Mouse (Mus musculus): ENCODE results near the gene Susd1.

The Susd1 gene

DNA sequence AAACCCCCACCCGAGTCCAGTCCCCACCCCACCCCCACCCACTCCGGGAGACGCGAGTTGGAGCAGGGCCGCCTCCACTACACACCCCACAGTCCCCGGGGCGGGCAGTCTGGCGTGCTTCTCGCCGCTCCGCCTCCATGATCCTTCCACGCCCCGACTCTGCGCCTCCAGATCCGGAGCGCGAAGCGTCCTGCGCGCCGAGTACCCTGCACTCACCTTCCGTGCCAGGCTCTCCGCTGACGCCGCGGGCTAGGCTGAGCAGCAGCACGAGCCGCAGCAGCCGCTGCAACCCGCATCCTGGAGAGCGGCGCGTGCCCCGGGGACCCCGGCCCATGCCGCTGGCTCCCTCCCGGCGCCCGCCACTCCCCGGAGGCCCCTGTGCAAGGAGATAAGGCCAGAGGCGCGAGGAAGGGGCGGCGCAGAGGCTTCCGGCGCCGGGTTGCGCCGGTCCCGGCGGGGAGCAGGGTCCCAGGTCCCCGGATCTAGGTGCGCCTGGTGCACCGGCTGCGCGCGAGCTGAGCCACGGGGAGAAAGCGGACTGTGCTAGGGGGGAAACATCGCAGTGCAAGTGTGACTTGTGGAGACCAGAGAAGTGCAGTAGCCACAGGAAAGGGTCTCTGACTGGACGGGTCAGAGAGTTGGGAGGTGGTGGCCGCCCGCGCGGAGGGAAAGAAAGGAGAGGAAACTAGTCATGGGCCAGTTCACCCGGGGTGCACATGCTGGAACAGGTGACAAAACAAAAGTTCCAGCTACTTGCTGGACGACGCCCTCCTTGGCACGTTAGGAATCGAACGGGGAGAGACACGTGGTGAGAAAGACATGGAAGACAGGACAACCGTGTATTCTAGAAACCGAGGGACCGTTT lies at the start of gene Susd1:
Gene Susd1 (minus strand): TSS at position 644 of the 865 bp plus-strand sequence.
- peak in 1 of 2 experiments; percentile 7 for DNase-seq

DNA sequence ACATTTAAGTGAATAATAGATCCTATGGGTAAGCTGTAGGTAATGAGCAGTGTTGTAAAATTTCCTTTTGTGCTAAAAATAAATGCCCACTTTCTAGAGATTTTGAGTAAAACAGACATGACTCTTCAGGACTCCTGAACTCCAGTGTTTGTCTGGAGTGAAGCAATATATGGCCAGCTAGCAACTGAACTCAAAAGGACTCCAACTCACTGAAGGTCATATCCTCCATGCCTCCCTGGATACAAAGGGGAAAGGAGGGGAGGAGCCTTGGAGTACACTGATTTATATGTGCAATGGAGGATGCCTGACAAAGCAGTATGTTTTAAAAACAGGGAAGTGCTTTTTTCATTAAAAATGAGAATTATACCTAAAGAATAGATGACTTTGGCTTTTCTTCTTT lies 32.9 kb upstream of the Susd1 start:
- DNase-seq = no peak

DNA sequence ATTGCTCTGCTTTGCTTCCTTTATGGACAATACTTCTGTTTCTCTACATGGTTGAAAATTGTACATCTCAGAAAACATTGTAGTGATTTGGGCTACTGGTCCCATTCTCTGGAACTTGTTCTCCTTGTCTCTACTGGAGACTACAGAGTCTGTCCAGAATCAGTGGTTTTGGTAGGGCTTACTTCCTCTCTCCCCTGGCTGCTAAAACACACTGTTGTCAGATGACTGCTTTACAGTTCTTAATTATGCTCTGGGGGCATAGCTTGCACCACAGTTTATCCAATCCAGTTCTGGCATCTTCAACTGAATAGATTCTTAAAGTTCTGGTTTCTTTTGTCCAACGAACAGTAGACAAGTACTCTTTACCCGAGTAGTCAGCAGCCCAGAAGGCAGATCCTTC lies 27.0 kb upstream of the Susd1 start:
- DNase-seq = no peak

DNA sequence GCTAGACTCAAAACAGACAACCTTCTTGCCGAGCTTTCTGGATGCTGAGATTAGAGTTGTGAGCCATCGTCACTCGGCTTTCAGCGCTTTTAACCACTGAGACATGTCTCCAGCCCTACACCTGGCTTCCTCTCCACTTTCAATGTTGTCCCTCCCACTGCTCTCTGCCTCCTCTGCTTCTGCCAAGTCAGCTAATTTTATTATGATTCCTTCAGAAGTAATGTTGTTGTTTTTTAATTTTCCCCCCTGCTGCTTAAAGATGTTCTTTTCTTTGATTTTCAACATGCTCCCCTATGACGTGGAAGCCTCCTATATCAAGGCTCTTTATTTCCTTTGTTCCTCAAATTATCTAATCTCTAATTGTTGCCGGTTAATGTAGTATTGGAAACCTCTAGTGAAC lies 26.2 kb upstream of the Susd1 start:
- DNase-seq = no peak

DNA sequence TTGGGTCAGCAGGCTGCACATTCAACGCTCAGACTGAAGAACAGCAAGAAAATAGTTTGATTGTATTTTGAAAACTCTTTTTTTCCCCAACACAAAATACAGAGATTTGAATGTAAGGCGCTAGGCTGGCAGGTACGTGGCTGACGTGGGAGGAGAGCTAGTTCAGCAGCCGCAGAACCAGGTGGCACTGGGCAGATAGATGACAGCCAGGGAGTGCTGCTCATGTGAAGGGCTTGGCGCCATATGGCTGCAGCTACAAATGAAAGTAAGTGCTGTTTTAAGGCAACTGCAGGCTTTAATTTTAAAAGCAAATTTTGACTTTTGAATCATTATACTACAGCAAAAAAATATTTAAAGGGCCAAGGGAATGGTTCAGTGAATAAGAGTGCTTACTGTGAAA lies 24.1 kb upstream of the Susd1 start:
- DNase-seq = no peak

DNA sequence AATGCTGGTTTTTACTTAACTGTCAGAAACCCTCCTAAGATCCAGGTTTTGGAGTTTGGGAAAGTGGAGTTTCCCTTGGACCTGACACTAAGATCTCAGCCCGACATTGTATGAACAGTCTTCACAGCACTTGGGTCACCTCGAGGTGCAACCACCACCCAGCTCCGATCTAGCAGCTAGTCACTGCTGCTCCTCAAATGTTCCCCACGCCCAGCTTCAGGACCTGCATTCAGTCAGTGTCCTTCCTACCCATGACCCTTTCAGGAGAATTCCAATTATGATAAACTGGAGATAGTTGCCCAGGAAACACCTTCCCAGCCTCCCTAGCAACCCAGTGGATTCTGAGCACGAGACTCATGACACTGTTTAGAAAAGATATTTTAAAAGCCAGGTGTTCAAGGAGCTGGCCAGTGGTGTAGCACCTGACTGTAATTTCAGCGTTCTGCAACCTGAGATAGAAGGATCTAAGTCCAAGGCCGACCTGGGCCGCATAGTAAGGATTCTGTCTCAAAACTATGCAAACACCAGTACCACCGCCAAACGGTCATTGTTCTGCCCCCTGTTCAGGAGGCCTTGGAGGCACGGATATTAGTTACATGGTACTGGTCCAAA lies 22.8 kb upstream of the Susd1 start:
- no peak for DNase-seq

DNA sequence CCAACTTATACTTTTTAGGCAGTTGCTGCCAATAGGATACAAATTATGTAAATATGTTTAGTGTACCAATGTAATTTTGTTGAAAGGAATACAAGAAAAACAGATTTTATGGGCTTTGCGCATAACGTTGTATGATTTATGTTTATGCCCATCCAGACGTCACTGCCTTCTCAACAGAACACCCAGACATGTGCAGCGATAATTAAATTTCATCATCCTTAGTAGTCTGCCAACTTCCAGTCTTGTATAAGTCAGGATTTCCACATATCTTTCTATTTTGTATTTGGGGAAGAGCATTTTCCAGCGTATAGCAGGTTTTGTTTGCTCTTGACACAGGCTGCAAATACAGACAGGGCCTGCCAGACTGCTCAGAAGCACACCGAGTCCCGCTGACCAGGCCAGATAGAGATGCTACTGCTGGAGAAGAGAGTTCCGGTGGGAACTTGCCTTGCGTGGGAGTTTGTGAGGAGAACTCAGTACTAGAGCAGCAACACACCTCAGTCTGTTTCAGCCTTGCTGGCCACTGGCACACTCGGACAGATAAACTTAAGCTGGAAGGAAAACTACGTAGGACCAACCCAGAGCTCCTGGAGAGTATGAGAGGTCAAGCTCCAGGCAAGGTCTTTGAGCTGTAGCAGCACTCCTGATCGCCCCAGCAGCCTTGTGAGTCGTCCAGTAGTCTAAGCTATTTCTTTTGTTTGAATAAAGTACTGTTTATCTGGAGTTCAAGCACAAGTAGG lies 21.0 kb upstream of the Susd1 start:
- no peak for DNase-seq

DNA sequence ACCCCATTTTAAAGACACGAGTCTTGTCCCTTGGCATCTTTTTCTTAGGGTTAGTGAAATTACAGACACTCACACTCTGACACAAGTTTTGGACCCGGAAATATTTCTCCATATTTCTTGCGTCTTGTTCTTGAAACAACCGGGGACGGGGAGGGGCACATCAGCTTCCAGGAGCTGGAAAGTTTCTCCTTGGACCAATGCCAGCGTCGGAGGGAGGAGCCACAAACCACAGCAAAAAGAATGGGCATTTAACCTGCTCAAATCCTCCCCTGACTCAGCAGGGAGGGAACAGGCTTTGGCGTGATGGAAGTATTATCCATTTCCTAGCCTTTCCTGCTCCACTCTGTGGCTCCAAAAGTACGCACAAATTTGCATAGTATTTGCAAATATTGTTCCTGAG lies 19.5 kb upstream of the Susd1 start:
- no peak for DNase-seq

DNA sequence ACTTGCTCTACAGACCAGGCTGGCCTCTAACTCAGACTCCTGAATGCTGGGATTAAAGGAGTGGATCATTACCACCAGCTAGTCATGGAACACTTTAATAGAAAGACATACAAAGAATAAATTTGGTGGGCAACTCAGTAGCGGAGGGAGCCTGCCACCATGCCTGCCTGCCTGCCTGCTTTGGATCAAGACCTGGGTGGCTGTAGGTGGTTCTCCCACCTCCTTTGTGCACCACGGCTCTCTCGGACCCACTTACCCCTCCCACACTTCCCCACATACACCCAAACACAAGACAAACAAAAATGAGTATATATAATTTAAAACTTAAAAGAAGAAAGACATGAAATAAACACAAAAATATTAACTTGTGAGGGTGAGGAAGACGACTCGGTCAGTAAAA lies 18.7 kb upstream of the Susd1 start:
- DNase-seq = no peak

DNA sequence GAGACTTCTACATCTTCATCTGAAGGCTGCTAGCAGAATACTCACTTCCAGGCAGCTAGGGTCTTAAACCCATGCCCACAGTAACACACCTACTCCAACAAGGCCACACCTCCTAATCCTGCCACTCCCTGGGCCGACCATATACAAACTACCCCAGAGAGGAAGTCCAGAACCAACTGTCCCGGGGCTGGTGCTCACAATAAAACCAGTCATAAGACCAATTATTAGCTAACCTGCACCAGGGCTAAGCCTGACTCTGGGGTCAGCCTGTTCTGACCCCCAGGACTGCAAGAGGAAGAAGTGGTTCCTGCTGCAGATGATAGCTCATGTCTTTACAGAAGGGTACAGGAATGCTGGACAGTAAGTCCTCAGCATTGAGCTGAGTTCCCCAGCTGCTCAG lies 17.0 kb upstream of the Susd1 start:
- DNase-seq = no peak

DNA sequence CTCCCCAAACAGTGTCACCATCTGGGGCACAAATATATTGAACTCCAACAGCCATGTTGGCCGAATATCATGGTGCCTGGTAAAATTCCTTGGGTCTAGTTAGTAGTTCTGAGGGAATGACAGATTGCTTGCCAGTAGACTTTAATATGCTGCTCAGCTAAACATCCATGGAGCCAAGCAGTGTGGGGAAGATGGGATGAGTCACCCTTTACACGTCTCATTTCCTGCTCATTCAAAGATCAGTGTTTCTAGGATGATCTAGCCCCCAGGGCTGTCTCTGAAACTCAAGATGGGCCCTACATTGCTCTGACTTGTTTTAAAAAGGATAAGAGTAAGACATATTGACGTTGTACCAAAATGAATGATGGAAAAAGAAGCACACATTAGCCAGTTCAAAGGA lies 15.6 kb upstream of the Susd1 start:
- no peak for DNase-seq

DNA sequence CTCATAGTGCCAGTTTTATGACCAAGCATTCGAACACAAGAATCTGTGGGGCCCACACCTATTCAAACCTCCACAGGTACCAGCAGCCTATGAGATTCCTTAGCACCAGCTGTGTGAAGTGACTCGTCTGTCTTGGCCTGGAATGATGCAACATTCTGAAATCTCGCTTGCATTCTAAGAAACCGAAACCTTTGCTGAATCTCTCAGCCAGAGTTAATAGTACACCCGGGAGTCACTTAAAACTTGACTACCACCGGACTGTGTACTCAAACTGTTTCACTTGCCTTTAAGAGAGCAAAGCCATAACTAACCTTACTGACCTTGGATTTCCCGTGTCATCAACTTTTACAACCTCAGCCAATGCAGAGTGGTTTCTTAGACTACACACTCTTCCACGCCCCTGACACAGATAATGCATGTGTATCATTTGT lies 14.1 kb upstream of the Susd1 start:
- DNase-seq = no peak

DNA sequence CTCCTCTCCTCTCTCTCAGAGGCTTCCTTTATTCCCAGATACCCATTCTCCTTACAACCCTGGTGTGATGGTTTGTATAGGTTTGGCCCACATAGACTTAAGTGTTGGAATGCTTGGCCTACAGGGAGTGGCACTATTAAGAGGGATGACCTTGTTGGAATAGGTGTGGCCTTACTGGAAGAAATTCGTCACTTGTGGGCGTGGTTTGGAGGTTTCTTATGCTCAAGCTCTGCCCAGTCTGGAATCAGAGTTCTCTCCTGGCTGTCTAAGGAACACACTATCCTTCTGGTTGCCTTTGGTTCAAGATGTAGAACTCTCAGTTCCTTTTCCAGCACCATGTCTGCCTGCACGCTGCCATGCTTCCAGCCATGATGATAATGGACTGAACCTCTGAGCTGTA lies 12.5 kb upstream of the Susd1 start:
- DNase-seq = no peak

DNA sequence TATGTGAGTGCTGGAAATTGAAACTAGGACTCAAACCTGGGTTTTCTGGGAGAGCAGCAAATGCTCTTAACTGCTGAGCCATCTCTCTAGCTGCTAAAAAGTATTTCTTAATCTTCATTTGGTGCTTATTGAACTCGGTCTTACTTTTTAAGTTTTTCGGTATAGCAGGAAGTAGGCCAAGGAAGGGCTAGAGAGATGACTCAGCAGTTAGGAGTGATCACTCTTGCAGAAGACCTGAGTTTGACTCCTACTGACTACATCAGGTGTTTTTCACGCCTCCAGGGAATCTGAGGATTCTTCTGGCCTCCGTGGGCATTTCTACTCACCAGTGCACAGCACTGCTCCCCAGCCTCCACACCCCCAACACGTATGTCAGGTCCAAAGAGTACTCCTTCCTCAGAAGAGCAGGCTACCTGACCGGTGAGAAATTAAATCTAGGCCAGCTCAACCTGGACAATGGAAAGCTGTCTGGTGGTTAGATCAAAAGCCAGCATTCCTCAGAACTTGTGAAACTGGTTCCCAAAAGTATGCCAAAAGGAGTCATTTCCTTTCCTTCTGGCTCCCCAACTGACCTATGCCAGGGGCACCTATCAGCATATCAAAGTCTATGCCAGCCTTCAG lies 11.9 kb upstream of the Susd1 start:
- DNase-seq = no peak

DNA sequence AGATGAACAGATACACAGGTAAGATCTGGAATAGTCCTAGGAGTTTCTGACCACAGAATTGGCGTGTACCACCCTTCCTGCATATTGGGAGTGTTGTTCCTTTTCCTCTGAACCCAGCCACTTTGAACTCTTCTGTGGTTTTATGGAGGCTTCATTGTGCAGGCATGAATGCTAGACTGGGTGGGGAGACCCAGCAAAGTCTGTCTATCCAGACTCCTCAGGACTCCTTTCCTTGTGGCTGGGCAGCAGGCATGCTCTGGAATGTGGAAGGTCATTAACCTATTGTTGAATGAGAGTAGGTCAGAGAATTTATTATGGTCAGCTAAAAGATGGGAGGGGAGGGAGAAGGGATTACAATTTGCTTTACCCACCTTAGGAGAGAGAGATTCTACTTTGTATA lies 8.9 kb upstream of the Susd1 start:
- DNase-seq = no peak

DNA sequence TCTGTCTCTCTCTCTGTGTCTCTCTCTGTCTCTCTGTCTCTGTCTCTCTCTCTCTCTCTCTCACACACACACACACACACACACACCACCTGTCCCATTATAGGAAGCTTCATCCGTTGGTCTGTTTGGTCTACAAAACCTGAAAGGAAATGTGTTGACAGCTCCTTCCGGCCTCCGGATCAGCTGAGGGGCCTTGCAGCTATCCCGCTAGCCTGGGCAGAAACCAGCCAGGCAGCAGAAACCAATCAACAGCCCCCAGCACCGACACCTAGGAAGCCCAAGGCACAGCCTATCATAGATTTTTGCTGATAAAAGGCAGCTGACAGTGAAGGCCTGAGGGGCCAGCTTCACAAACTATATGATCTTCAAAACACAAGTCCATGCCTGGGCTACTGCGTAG lies 7.1 kb upstream of the Susd1 start:
- no peak for DNase-seq

DNA sequence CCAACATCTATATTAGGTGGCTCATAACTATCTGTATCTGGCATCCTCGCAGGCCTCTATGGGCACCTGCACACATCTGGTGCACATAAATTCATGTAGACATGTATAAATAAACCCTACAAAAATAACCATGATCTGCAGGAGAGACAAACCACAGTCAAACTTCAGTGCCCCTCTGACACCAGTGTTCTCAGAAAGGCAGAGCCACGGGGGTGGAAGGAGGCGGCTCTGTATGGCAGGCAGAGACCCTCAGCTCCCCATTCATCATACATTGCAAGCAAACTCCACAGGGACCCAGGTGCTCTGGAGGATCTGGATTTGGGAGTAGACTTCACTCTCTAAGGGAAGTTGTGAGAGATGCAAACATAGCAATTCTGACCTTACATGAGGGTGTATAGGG lies 6.6 kb upstream of the Susd1 start:
- no peak for DNase-seq

DNA sequence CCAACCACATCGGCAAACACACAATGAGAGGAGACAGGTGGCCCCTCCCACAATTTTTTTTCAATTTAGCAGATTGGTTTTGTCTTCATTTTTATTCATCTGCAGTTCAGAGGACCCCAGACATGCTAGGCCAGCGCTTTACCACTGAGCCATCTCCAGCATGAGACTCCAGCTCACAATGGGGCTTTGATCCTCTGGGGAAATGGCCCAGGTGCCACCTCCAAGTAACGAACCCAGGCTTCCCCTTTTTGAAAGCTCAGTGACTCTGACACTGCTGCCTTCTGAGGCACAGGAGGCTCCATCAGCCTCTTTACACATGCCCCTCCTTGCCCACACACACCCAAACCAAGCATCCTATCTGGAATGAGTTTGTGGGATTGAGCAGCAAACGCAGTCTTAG lies 5.7 kb upstream of the Susd1 start:
- DNase-seq = no peak

DNA sequence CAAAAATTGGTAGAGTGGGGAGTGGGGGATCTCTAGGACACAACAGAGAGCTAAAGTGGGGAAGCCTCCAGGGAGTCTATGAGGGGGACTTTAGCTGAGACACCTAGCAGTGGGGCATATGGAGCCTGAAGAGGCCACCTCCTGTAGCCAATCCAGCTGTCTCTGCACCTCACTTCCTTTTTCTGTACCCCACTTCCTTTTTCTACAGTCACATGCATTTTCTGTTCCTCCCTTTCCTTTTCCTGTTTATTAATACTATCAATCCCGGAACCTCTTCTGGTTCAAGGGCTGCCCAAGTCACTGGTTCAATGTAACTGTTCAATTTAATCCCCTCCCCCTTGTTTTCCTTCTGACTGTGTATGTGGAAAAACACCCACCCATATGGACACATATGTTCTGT lies 2.8 kb upstream of the Susd1 start:
- DNase-seq = no peak

DNA sequence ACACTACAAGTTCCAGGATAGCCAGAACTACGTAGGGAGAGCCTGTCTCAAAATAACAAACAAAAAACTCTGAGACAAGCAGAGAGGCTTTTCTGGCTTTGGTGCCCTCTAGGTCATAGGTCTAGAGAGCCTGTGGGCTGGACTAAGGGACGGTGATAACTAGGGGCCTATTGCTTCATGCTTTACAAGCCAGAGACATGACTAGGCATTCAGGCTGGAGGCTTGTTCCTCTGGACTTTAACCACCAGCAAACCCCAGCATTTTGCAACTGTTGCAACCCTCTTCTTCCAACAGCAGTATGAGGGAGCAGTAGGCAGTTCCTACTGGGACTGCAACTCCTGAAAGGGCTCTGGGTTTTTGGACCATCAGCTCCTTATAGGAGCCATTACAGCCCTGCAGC lies 1.5 kb upstream of the Susd1 start:
- DNase-seq = no peak

DNA sequence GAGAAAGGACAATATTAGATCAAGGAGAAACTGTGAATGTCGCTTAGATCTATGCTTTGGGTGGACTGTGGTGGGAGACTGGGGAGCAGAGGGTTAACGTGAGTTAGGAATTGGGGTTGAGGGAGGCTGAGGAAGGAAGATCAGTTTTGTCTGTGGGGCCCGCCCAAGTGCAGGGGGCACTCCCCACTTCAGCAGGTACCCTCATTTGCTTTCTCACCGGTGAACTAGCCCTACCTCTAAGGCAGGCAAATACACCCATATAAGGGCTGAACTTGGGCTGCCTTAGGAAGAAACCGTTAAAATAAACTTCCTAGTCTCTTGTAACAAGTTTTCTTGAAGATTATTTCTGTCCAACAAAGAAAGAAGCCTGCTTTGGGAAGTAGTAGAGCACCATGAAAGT lies 608 bp upstream of the Susd1 start:
- no peak for DNase-seq

DNA sequence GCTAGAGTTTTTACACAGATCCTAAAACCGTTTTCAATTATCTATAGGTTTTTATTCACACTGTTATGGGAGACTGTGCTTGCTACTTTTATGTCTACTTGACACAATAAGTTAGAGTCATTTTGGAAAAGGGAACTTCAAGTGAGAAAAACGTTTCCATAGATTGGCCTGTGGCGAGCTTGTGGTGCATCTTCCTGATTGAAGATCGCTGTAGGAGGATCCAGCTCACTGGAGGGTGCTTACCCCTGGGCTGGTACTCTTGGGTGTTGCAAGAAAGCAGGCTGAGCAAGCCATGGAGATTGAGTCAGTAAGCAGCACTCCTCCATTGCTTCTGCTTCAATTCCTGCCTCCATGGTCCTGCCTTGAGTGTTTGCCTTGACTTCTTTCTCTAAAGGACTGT lies 2.5 kb downstream of the Susd1 start:
- no peak for DNase-seq

DNA sequence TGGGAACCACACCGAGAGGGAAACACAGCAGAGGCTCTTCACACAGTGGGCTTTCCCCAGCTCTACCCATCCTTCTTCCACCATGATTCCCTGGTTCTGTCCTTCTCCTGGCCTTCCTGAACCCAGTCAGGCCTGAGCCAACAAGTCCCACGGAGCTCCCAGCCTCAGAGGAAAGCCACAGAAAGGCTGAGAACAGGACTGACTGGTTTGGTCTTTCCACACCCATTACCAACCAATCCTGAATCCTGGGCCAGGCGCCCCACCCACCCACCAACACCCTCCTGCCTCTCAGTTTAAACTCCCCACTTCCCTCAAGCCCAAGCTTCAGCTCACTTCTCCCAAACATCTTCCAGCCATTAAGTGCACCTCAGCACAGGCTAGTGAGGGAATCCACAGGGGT lies 4.4 kb downstream of the Susd1 start:
- DNase-seq = no peak

DNA sequence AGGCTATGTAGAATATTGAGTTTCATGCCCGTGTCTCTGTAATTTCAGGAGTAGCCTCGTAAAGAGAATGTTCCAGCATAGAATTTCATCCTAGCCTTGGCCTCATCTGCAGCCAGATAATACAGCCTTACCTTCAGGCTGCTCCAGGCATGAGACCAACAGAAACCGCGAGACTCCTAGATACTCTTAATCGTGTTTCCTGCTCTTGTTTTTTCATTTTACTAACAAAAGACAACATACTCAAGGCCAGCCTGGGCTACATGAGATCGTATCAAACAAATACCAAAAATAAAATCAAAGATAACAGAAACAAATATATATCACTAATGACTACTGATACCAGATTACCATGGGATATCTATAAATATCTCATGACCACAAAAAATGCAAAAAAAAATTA lies 9.3 kb downstream of the Susd1 start:
- no peak for DNase-seq

All from cerebellum, adult 18-20 months (tissue).